Mouse (Mus musculus): ENCODE measurements around the gene Rasgrf1. TPM values are rescaled to one million over a fixed set of nuclear protein-coding genes. Genes with fewer than 3 reads are reported as not detected.
"Not testable (repeated sequence)": the region's sequence is repeated elsewhere in the genome, so short reads cannot be mapped to it uniquely, and the experiment has no call there.

Rasgrf1 gene
- polyA plus RNA-seq, 1 experiment, result not detected

GRCm38 (mm10) chr9:90036313-90036712 lies 126.6 kb downstream of the Rasgrf1 start:
- H3K9me3 ChIP-seq (replicated peaks; ENCODE audit: control insufficient read depth, insufficient read depth, low read length, poor library complexity, severe bottlenecking), result peaks cover 7% of the 10 kb centered on the region
- no peak for TF ChIP-seq POLR2A (IDR thresholded peaks at IDR 0.05; ENCODE audit: insufficient read depth, low read length)
- no peak for TF ChIP-seq CTCF (IDR thresholded peaks at IDR 0.05; ENCODE audit: low read depth, low read length)
- no peak for TF ChIP-seq EP300 (IDR thresholded peaks at IDR 0.05; ENCODE audit: insufficient read depth, low read depth, low read length)
- no peaks in the 10 kb centered on the region for H3K36me3 ChIP-seq (ENCODE audit: control insufficient read depth, insufficient read depth, low read length, poor library complexity, severe bottlenecking)
- no peaks in the 10 kb centered on the region for H3K4me1 ChIP-seq (ENCODE audit: control insufficient read depth, insufficient read depth, low read length)
- H3K4me3 ChIP-seq (ENCODE audit: low read depth, low read length), result no peak overlapping the region
- H3K27me3 ChIP-seq (ENCODE audit: control insufficient read depth, insufficient read depth, low read length, poor library complexity, severe bottlenecking), result no peaks in the 10 kb centered on the region
- no peak overlapping the region for H3K9ac ChIP-seq (ENCODE audit: low read depth, poor library complexity, severe bottlenecking)
- no peak overlapping the region for H3K27ac ChIP-seq (ENCODE audit: insufficient read depth, low read length)

GRCm38 (mm10) chr9:90038535-90038934 lies 128.8 kb downstream of the Rasgrf1 start:
- Histone ChIP-seq H3K4me1 (ENCODE audit: control insufficient read depth, insufficient read depth, low read length) (no peaks in the 10 kb centered on the region), H3K9me3 (replicated peaks; ENCODE audit: control insufficient read depth, insufficient read depth, low read length, poor library complexity, severe bottlenecking) (peaks cover 7% of the 10 kb centered on the region), H3K27me3 (ENCODE audit: control insufficient read depth, insufficient read depth, low read length, poor library complexity, severe bottlenecking) (no peaks in the 10 kb centered on the region), H3K27ac (ENCODE audit: insufficient read depth, low read length) (no peak overlapping the region), H3K4me3 (ENCODE audit: low read depth, low read length) (no peak overlapping the region), H3K9ac (ENCODE audit: low read depth, poor library complexity, severe bottlenecking) (no peak overlapping the region), H3K36me3 (ENCODE audit: control insufficient read depth, insufficient read depth, low read length, poor library complexity, severe bottlenecking) (no peaks in the 10 kb centered on the region)
- no peak for TF ChIP-seq POLR2A (IDR thresholded peaks at IDR 0.05; ENCODE audit: insufficient read depth, low read length)
- TF ChIP-seq CTCF (IDR thresholded peaks at IDR 0.05; ENCODE audit: low read depth, low read length), result no peak
- TF ChIP-seq EP300 (IDR thresholded peaks at IDR 0.05; ENCODE audit: insufficient read depth, low read depth, low read length), result no peak

DNA sequence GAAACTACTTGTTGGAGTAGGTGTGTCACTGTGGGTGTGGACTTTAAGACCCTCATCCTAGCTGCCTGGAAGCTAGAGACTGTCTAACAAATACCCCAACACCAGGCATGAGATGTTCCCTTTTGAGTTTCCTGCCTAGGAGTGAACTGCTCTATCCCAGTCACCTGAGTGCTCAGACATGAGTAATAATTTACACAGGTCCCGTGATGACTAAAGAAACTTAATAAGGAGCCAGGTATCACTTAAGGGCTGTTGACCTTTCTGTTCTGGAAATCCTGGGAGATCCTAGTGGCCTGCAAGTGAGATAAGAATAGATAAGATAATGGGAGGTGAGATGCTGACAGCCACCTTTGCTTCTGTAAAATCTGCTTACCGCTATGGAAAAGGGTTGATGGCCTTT lies 131.2 kb downstream of the Rasgrf1 start:
- Histone ChIP-seq H3K4me1 (ENCODE audit: control insufficient read depth, insufficient read depth, low read length) (no peaks in the 10 kb centered on the region), H3K27me3 (ENCODE audit: control insufficient read depth, insufficient read depth, low read length, poor library complexity, severe bottlenecking) (no peaks in the 10 kb centered on the region), H3K9ac (ENCODE audit: low read depth, poor library complexity, severe bottlenecking) (no peak overlapping the region), H3K4me3 (ENCODE audit: low read depth, low read length) (no peak overlapping the region), H3K9me3 (replicated peaks; ENCODE audit: control insufficient read depth, insufficient read depth, low read length, poor library complexity, severe bottlenecking) (peaks cover 19% of the 10 kb centered on the region), H3K36me3 (ENCODE audit: control insufficient read depth, insufficient read depth, low read length, poor library complexity, severe bottlenecking) (no peaks in the 10 kb centered on the region), H3K27ac (ENCODE audit: insufficient read depth, low read length) (no peak overlapping the region)
- TF ChIP-seq EP300 (IDR thresholded peaks at IDR 0.05; ENCODE audit: insufficient read depth, low read depth, low read length), result no peak
- no peak for TF ChIP-seq CTCF (IDR thresholded peaks at IDR 0.05; ENCODE audit: low read depth, low read length)
- TF ChIP-seq POLR2A (IDR thresholded peaks at IDR 0.05; ENCODE audit: insufficient read depth, low read length), result no peak

GRCm38 (mm10) chr9:90041556-90041955 lies 131.8 kb downstream of the Rasgrf1 start:
- no peak overlapping the region for H3K9ac ChIP-seq (ENCODE audit: low read depth, poor library complexity, severe bottlenecking)
- TF ChIP-seq POLR2A (IDR thresholded peaks at IDR 0.05; ENCODE audit: insufficient read depth, low read length), result no peak
- no peak for TF ChIP-seq CTCF (IDR thresholded peaks at IDR 0.05; ENCODE audit: low read depth, low read length)
- no peak for TF ChIP-seq EP300 (IDR thresholded peaks at IDR 0.05; ENCODE audit: insufficient read depth, low read depth, low read length)
- no peaks in the 10 kb centered on the region for H3K4me1 ChIP-seq (ENCODE audit: control insufficient read depth, insufficient read depth, low read length)
- H3K27me3 ChIP-seq (ENCODE audit: control insufficient read depth, insufficient read depth, low read length, poor library complexity, severe bottlenecking), result no peaks in the 10 kb centered on the region
- no peaks in the 10 kb centered on the region for H3K36me3 ChIP-seq (ENCODE audit: control insufficient read depth, insufficient read depth, low read length, poor library complexity, severe bottlenecking)
- peaks cover 25% of the 10 kb centered on the region for H3K9me3 ChIP-seq (replicated peaks; ENCODE audit: control insufficient read depth, insufficient read depth, low read length, poor library complexity, severe bottlenecking)
- no peak overlapping the region for H3K4me3 ChIP-seq (ENCODE audit: low read depth, low read length)
- H3K27ac ChIP-seq (ENCODE audit: insufficient read depth, low read length), result no peak overlapping the region

GRCm38 (mm10) chr9:90042906-90043305 lies 133.2 kb downstream of the Rasgrf1 start:
- not testable (repeated sequence) for H3K4me1 ChIP-seq (ENCODE audit: control insufficient read depth, insufficient read depth, low read length); H3K27me3 ChIP-seq (ENCODE audit: control insufficient read depth, insufficient read depth, low read length, poor library complexity, severe bottlenecking); H3K4me3 ChIP-seq (ENCODE audit: low read depth, low read length)

DNA sequence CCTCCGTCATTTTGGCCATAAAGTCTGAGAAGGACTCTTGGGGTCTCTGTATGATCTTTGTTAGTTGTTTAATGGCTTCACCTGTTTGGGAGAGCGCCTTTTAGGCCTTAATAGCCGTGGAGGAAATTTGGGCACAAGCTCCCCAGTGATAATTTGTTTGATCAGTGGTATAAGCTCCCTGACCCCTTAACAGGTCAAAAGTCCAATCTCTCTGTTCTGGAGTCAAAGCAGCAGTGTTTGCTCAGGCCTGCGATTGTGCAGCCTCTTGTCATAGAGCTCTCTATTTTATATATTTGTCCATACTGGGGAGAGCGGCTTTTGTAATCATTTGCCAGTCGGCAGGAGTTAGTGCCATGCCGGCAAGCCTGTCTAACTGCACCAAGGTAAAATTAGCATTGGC lies 135.5 kb downstream of the Rasgrf1 start:
- Histone ChIP-seq H3K27me3 (ENCODE audit: control insufficient read depth, insufficient read depth, low read length, poor library complexity, severe bottlenecking) (no peaks in the 10 kb centered on the region), H3K27ac (ENCODE audit: insufficient read depth, low read length) (no peak overlapping the region), H3K4me1 (ENCODE audit: control insufficient read depth, insufficient read depth, low read length) (no peaks in the 10 kb centered on the region), H3K9ac (ENCODE audit: low read depth, poor library complexity, severe bottlenecking) (no peak overlapping the region), H3K4me3 (ENCODE audit: low read depth, low read length) (no peak overlapping the region), H3K36me3 (ENCODE audit: control insufficient read depth, insufficient read depth, low read length, poor library complexity, severe bottlenecking) (no peaks in the 10 kb centered on the region), H3K9me3 (replicated peaks; ENCODE audit: control insufficient read depth, insufficient read depth, low read length, poor library complexity, severe bottlenecking) (peaks cover 21% of the 10 kb centered on the region)
- no peak for TF ChIP-seq EP300 (IDR thresholded peaks at IDR 0.05; ENCODE audit: insufficient read depth, low read depth, low read length)
- TF ChIP-seq CTCF (IDR thresholded peaks at IDR 0.05; ENCODE audit: low read depth, low read length), result no peak
- no peak for TF ChIP-seq POLR2A (IDR thresholded peaks at IDR 0.05; ENCODE audit: insufficient read depth, low read length)

More at GRCm38 (mm10) chr9:90042906-90043305, 133.2 kb downstream of the Rasgrf1 start:
- H3K36me3 ChIP-seq (ENCODE audit: control insufficient read depth, insufficient read depth, low read length, poor library complexity, severe bottlenecking); H3K27ac ChIP-seq (ENCODE audit: insufficient read depth, low read length); H3K9ac ChIP-seq (ENCODE audit: low read depth, poor library complexity, severe bottlenecking): not testable (repeated sequence)
- H3K9me3 ChIP-seq (replicated peaks; ENCODE audit: control insufficient read depth, insufficient read depth, low read length, poor library complexity, severe bottlenecking), result peaks cover 23% of the 10 kb centered on the region

All from ES-Bruce4 (cell line).